Mouse (Mus musculus) stomach, embryonic 15.5 days (tissue): ENCODE results near the gene Cd248. TPM values are rescaled to one million over a fixed set of nuclear protein-coding genes. Genes with fewer than 3 reads are reported as not detected.
A peak's percentile ranks its signal among the peaks of the same experiment; 100 is the strongest.

Experiments
- ATAC-seq: fragments of 200-750 bp; cut with Nextera tagmentation; 2 replicates; pipeline ENCODE4 v1.8.0; 2017; ENCODE audit warnings: low read depth, moderate number of reproducible peaks, moderate TSS enrichment; ENCODE audit not compliant: insufficient read depth, low FRiP score
- H3K27ac ChIP-seq: fragments of 300-500 bp; sonication (generic); 2 replicates; pipeline ENCODE4 v1.5.1; 2015; ENCODE audit warnings: mild to moderate bottlenecking, inconsistent platforms
- H3K27me3 ChIP-seq: fragments of 300-500 bp; sonication (generic); replicated peaks from 2 replicates; pipeline ENCODE4 v1.6.1; 2015; ENCODE audit warnings: inconsistent platforms
- H3K36me3 ChIP-seq: fragments of 300-500 bp; sonication (generic); 2 replicates; pipeline ENCODE4 v1.6.1; 2015; ENCODE audit warnings: inconsistent platforms
- H3K4me1 ChIP-seq: fragments of 300-500 bp; sonication (generic); 2 replicates; pipeline ENCODE4 v1.6.1; 2015; ENCODE audit warnings: inconsistent platforms
- H3K4me2 ChIP-seq: fragments of 300-500 bp; sonication (generic); 2 replicates; pipeline ENCODE4 v1.6.1; 2015; ENCODE audit warnings: mild to moderate bottlenecking, inconsistent platforms
- H3K4me3 ChIP-seq: fragments of 300-500 bp; sonication (generic); replicated peaks from 2 replicates; pipeline ENCODE4 v1.5.1; 2015; ENCODE audit warnings: inconsistent platforms
- H3K9ac ChIP-seq: fragments of 300-500 bp; sonication (generic); 2 replicates; pipeline ENCODE4 v1.6.1; 2015; ENCODE audit warnings: inconsistent platforms
- H3K9me3 ChIP-seq: fragments of 300-500 bp; sonication (generic); 2 replicates; pipeline ENCODE4 v1.6.1; 2016; ENCODE audit warnings: inconsistent platforms
- WGBS: fragments of 180-500 bp; shearing (Covaris S2); methylation state at CpG from one replicate; pipeline ENCODE4 v1.1.7; 2015; 5-methylcytosine and 5-hydroxymethylcytosine counted together
- polyA plus RNA-seq: library from polyadenylated mRNA; unstranded; fragments of >200 nt; fragmentation: Nextera tagmentation; extraction: Ambion mirVana; gene quantifications from 2 replicates; pipeline ENCODE4 v1.2.1, GENCODE M21; 2015

Cd248 gene
- polyA plus RNA-seq, 1 experiment from 2014 or later, result 58.4 TPM

GRCm38 (mm10) chr19:5053909-5054308, 14.0 kb upstream of the Cd248 start:
- WGBS, result 23% methylated on average over 9 of the region's 9 CpGs
- Histone ChIP-seq H3K4me2 (no peak overlapping the region), H3K4me3 (no peak overlapping the region), H3K27ac (no peak overlapping the region), H3K9ac (no peak overlapping the region), H3K4me1 (peaks cover 32% of the 10 kb centered on the region), H3K9me3 (no peaks in the 10 kb centered on the region), H3K36me3 (0 out of 2 replicates have a peak, but pooled peaks cover 3% of the 10 kb centered on the region), H3K27me3 (peaks cover 6% of the 10 kb centered on the region; the same call in 1 of the 2 replicates)
- ATAC-seq, result no peak

- Histone ChIP-seq H3K9me3 (no peaks in the 10 kb centered on the region), H3K36me3 (no peaks in the 10 kb centered on the region), H3K27ac (0 out of 2 replicates have a peak overlapping the region, but pooled peaks have one; percentile 40), H3K27me3 (peaks cover 6% of the 10 kb centered on the region; the same call in 1 of the 2 replicates), H3K4me2 (no peak overlapping the region), H3K9ac (no peak overlapping the region), H3K4me1 (peaks cover 40% of the 10 kb centered on the region), H3K4me3 (no peak overlapping the region)
- 9% methylated on average over 6 of the region's 6 CpGs for WGBS
- peak; percentile 11; the same call in 1 of the 2 replicates for ATAC-seq
These were observed 11.6 kb upstream of the Cd248 start for GRCm38 (mm10) chr19:5056251-5056650.

GRCm38 (mm10) chr19:5057876-5058775, 9.8 kb upstream of the Cd248 start:
- peaks cover 45% of the 10 kb centered on the region for H3K4me1 ChIP-seq
- H3K4me3 ChIP-seq, result no peak overlapping the region
- H3K9me3 ChIP-seq, result no peaks in the 10 kb centered on the region
- 23% methylated on average over 16 of the region's 16 CpGs for WGBS
- H3K27ac ChIP-seq, result peak overlapping the region; percentile 80
- ATAC-seq, result no peak
- H3K36me3 ChIP-seq, result no peaks in the 10 kb centered on the region
- peaks cover 5% of the 10 kb centered on the region; the same call in 1 of the 2 replicates for H3K27me3 ChIP-seq
- H3K4me2 ChIP-seq, result no peak overlapping the region
- no peak overlapping the region for H3K9ac ChIP-seq

GRCm38 (mm10) chr19:5058801-5059771, 8.8 kb upstream of the Cd248 start:
- Histone ChIP-seq H3K4me1 (peaks cover 45% of the 10 kb centered on the region), H3K27me3 (no peaks in the 10 kb centered on the region), H3K4me3 (no peak overlapping the region), H3K9me3 (no peaks in the 10 kb centered on the region), H3K36me3 (no peaks in the 10 kb centered on the region), H3K4me2 (peak overlapping the region; percentile 16; the same call in 1 of the 2 replicates), H3K27ac (peak overlapping the region; percentile 80), H3K9ac (no peak overlapping the region; the same call in 1 of the 2 replicates)
- WGBS, result 13% methylated on average over 10 of the region's 10 CpGs
- ATAC-seq, result peak; percentile 29; the same call in 1 of the 2 replicates

GRCm38 (mm10) chr19:5060365-5061330, 7.2 kb upstream of the Cd248 start:
- H3K27ac ChIP-seq, result peak overlapping the region; percentile 80
- H3K36me3 ChIP-seq, result no peaks in the 10 kb centered on the region
- ATAC-seq, result peak; percentile 11; the same call in 1 of the 2 replicates
- H3K9me3 ChIP-seq, result no peaks in the 10 kb centered on the region
- no peak overlapping the region for H3K9ac ChIP-seq
- no peak overlapping the region for H3K4me3 ChIP-seq
- H3K27me3 ChIP-seq, result no peaks in the 10 kb centered on the region
- H3K4me2 ChIP-seq, result no peak overlapping the region
- H3K4me1 ChIP-seq, result peaks cover 52% of the 10 kb centered on the region
- 32% methylated on average over 5 of the region's 5 CpGs for WGBS

- Histone ChIP-seq H3K4me3 (no peak overlapping the region), H3K9ac (no peak overlapping the region), H3K4me2 (no peak overlapping the region), H3K4me1 (peaks cover 49% of the 10 kb centered on the region), H3K27ac (no peak overlapping the region), H3K36me3 (no peaks in the 10 kb centered on the region), H3K9me3 (no peaks in the 10 kb centered on the region), H3K27me3 (no peaks in the 10 kb centered on the region)
- 75% methylated on average over 5 of the region's 5 CpGs for WGBS
- ATAC-seq, result no peak; the same call in 1 of the 2 replicates
These were observed 5.8 kb upstream of the Cd248 start for GRCm38 (mm10) chr19:5062041-5062440.

- Histone ChIP-seq H3K9ac (no peak overlapping the region), H3K27ac (no peak overlapping the region), H3K27me3 (no peaks in the 10 kb centered on the region), H3K4me3 (no peak overlapping the region), H3K9me3 (no peaks in the 10 kb centered on the region), H3K4me2 (no peak overlapping the region), H3K4me1 (peaks cover 53% of the 10 kb centered on the region), H3K36me3 (no peaks in the 10 kb centered on the region)
- ATAC-seq, result no peak
- 62% methylated on average over 6 of the region's 6 CpGs for WGBS
These were observed 5.4 kb upstream of the Cd248 start for GRCm38 (mm10) chr19:5062446-5062845.

GRCm38 (mm10) chr19:5065104-5065503, 2.8 kb upstream of the Cd248 start:
- no peak overlapping the region for H3K4me2 ChIP-seq
- no peak overlapping the region for H3K9ac ChIP-seq
- 36% methylated on average over 7 of the region's 7 CpGs for WGBS
- H3K27me3 ChIP-seq, result peaks cover 5% of the 10 kb centered on the region; the same call in 1 of the 2 replicates
- peaks cover 51% of the 10 kb centered on the region for H3K4me1 ChIP-seq
- ATAC-seq, result no peak
- no peak overlapping the region for H3K4me3 ChIP-seq
- H3K9me3 ChIP-seq, result no peaks in the 10 kb centered on the region
- H3K27ac ChIP-seq, result no peak overlapping the region
- H3K36me3 ChIP-seq, result no peaks in the 10 kb centered on the region

- 5% methylated on average over 15 of the region's 15 CpGs for WGBS
- Histone ChIP-seq H3K36me3 (no peaks in the 10 kb centered on the region), H3K9me3 (no peaks in the 10 kb centered on the region), H3K27me3 (peaks cover 5% of the 10 kb centered on the region; the same call in 1 of the 2 replicates), H3K4me3 (peak overlapping the region; percentile 58), H3K4me2 (peak overlapping the region; percentile 79), H3K27ac (peak overlapping the region; percentile 93), H3K4me1 (peaks cover 46% of the 10 kb centered on the region), H3K9ac (no peak overlapping the region)
- ATAC-seq, result no peak; the same call in 1 of the 2 replicates
These were observed 658 bp upstream of the Cd248 start for GRCm38 (mm10) chr19:5067040-5067799.

- Histone ChIP-seq H3K9ac (peak overlapping the region; percentile 64; the same call in 1 of the 2 replicates), H3K4me2 (peak overlapping the region; percentile 79), H3K36me3 (no peaks in the 10 kb centered on the region), H3K4me1 (peaks cover 53% of the 10 kb centered on the region), H3K27me3 (peaks cover 5% of the 10 kb centered on the region; the same call in 1 of the 2 replicates), H3K4me3 (peak overlapping the region; percentile 58), H3K27ac (peak overlapping the region; percentile 93), H3K9me3 (no peaks in the 10 kb centered on the region)
- 29% methylated on average over 21 of the region's 21 CpGs for WGBS
- ATAC-seq, result no peak
These were observed 824 bp downstream of the Cd248 start for GRCm38 (mm10) chr19:5068570-5069234.
